Mouse (Mus musculus): ENCODE data around the gene Sp8.

Sp8 gene

DNA sequence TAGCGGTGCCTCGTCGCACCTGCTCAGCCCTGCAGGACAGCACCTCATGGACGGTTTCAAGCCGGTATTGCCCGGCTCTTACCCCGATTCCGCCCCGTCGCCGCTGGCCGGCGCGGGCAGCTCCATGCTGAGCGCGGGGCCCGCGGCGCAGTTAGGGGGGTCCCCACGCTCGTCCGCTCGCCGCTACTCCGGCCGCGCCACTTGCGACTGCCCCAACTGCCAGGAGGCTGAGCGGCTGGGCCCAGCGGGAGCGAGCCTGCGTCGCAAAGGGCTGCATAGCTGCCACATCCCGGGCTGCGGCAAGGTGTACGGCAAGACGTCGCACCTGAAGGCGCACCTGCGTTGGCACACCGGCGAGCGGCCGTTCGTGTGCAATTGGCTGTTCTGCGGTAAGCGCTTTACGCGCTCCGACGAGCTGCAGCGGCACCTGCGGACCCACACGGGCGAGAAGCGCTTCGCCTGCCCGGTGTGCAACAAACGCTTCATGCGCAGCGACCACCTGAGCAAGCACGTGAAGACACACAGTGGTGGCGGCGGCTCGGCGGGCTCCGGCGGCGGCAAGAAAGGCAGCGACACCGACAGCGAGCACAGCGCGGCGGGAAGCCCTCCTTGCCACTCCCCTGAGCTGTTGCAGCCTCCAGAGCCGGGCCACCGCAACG, 3.2 kb downstream of the Sp8 start:
- DNase-seq, result peak; percentile 8

DNA sequence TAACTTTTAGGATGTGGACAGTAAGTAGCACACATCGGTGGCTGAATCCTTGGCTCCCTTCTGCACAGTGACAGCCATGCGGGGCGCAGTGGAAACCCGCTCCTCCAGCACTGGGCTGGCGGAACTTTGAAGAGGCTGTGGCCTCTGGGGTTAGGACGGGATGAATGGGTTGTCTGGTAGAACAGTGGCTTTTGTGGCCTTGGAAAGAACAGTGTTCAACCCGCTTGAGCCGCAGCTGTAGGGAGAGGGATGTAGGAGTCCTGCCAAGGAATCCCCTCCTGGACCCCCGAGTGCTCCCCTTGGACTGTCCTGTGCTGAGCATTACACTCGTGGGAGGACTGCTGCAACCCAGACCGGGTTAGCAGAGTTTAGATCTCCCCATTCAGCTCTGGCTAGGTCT, 3.9 kb downstream of the Sp8 start:
- no peak for DNase-seq

DNA sequence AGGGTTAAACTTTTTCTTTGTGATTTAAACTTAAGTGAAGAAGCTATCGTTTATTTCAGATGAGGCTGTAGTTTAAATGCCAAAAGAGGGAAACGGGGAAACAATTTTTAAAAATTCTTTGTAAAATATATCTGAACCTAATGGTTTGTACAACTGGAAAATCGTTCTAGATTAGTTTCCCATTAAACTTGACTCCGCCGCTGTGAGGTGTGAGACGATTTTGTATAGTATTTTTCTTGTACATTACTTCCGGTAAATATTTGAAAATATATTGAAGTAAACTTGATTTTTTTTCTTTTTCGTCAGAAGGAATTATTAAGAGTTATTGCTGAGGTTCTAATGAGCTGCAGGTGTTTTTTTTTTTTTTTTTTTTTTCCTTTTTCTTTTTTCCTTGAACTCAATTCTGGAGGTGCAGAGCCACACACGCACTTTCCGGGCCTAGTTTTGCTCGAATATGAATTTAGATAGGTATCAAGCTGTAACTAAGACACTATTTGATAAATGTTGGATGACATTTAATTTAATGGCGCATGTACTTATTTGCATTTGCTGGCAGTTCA, 4.8 kb downstream of the Sp8 start:
- no peak for DNase-seq

DNA sequence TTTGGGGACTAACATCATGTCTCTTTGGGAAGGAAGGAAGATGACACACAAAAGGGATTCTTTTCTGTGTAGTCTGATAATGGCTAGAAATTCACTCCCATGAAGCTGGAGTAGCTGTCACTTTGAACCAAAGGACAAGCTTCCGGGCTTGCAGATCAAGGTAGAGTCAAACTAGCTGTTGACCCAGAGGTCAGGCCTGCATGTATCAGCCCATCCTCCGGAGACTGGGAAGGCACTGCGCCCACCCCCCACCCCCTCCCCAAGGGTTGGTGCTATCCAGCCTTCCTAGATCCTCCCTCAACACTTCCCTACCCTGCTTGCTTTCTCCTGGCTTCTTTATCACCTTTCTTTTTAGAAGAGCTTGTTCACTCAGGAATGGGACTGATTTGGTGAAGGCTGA, 7.2 kb downstream of the Sp8 start:
- no peak for DNase-seq

DNA sequence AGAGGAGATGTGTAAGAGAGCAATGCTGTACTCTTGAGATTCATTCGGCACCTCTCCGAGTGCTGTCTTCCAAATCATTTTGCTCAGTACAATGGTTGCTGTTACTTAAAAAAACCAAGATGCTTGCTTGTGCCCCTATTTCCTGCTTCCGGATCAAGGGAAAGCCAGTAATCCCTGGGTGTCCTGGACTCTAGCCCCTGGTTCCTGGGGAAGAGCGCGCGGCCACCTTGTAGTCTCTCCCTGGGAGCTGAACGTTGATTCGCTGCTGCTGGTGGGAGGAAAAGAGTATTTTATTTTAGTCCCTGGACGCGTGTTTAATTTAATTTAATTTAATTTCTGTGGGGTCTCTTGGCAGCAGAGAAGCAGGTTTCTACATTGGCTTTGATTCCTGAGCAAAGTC, 8.3 kb downstream of the Sp8 start:
- DNase-seq, result no peak

DNA sequence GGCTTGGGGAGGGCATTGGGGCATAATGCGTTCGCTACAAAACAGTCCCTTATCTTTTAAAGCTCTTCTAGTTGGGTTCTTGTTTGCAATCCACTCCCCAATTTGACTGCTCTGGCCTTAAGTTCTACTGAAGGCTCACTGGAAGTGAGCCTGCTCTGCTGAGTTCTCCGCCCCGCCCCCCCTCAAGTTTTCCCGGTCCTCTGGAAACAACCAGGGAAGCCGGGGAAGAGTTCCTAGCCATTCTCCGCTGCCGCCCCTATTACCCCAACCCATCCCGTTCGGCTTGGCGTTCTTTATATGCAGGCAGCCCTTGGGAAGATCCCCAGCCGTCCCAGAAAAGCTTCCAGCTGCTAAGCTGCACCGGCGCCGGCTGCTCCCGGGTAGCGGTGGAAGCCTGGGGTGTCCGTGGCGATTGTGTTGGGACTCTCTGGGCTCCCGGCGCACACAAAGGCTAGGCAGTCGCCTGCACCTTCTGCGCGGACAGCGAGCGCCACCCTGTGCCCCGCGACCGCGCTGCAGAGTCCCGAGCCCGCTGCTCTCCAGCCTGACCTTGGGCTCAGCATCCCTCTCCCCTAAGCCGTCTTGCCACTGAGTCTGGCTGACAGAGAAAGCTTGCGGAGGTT, 8.8 kb downstream of the Sp8 start:
- DNase-seq, result peak; percentile 42

DNA sequence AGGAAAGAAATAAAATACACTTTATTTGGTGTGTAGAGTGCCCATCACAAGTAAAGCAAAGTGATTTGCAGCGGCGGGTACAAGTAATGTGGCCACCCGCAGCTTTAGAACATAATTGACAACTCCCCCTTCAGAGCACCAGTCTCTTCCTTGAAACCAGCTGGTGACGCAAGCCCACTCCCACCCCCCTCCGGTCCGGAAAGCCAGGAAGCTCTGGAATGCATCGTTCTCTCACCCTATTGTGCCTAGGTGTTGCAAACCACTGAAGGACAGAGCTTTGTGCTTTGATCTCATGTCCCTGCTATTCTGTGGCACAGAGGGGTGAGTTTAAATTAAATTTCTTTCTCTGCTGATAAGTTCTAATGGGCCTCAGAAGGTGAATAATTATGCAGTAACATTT, 10.0 kb downstream of the Sp8 start:
- no peak for DNase-seq

DNA sequence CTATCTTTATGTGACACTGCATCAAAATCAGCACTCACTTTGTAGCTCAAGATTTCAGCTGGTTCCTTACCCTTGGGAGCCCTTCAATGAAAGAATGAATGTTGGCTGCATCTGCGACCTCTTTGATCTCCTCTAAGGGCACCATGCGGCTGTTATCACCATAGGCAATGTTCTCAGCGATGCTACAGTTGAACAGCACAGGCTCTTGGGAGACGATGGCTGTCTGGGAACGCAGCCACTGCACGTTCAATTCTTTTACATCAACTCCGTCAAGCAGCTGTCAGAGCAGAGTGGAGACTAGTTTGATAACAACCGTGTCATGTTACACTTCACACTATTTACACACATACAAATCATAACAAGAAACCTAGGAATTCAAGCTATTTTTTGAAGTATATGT, 26.5 kb downstream of the Sp8 start:
- DNase-seq, result no peak

DNA sequence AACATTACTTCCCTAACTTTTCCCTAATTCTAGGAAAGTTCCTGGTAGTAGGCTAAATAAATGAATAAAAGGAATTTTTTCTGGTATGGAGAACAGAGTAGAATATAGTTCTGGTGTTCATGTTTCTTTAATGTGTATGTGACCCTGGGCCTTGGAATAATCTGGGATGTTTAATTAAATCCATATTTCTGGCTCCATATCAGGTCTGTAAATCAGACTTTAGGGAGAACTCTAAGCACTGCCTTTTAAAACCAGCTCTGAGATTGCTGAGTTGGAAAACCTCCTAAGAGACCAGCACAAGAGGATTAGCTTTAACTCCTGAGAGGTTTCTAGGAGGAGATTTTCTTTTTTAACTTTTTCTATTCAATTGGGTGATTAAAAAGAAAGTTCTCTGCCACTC, 36.7 kb downstream of the Sp8 start:
- DNase-seq, result no peak

DNA sequence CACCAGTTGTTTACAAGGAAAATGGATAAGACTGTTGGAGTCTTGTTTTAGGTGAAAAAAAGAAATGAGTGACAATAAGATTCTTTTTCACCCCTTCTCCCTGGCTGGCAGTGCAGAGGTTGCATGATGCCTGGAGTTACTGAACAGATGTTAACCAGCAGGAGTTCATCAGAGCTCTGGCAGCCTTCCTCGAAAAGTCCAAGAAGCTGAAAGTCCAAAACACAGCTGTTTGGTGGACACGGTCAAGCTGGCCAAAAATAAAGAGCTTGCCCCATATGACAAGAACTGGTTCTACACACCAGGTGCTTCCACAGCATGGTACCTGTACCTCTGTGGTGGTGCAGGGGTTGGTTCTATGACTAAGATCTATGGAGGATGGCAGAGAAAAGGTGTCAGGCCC, 41.8 kb downstream of the Sp8 start:
- DNase-seq, result no peak
